Mouse (Mus musculus): ENCODE data around the gene Mdm2.

- TF ChIP-seq CTCF (IDR thresholded peaks at IDR 0.05; ENCODE audit: low read depth) (no peak), EP300 (IDR thresholded peaks at IDR 0.05; ENCODE audit: low read depth) (no peak)
Measured at GRCm38 (mm10) chr10:117756784-117757183, 46.2 kb upstream of the Mdm2 start.
